Mouse (Mus musculus): ENCODE measurements around the gene Slc39a2.
"Not testable (repeated sequence)": the region's sequence is repeated elsewhere in the genome, so short reads cannot be mapped to it uniquely, and the experiment has no call there.

Gene Slc39a2

GRCm38 (mm10) chr14:51892191-51892939, at the start of gene Slc39a2:
Slc39a2 (plus strand) TSS chr14:51892889.
- no peak for DNase-seq (ENCODE audit: low read depth, low spot score)

- no peak for DNase-seq (ENCODE audit: low read depth, low spot score)
These were observed 48.8 kb upstream of the Slc39a2 start for GRCm38 (mm10) chr14:51843882-51844281.

GRCm38 (mm10) chr14:51846566-51846965, 46.1 kb upstream of the Slc39a2 start:
- no peak for DNase-seq (ENCODE audit: low read depth, low spot score)

- not testable (repeated sequence) for DNase-seq (ENCODE audit: low read depth, low spot score)
These were observed 41.7 kb upstream of the Slc39a2 start for GRCm38 (mm10) chr14:51851006-51851405.

- DNase-seq (ENCODE audit: low read depth, low spot score) = no peak
These were observed 39.3 kb upstream of the Slc39a2 start, which contains the start of gene Ear6 for GRCm38 (mm10) chr14:51853399-51853798. Ear6 (plus strand) TSS chr14:51853699.

GRCm38 (mm10) chr14:51855280-51855679, 37.4 kb upstream of the Slc39a2 start:
- not testable (repeated sequence) for DNase-seq (ENCODE audit: low read depth, low spot score)

- DNase-seq (ENCODE audit: low read depth, low spot score) = peak; percentile 35
These were observed 29.1 kb upstream of the Slc39a2 start for GRCm38 (mm10) chr14:51863603-51864002.

GRCm38 (mm10) chr14:51870756-51871155, 21.9 kb upstream of the Slc39a2 start:
- DNase-seq (ENCODE audit: low read depth, low spot score) = no peak

GRCm38 (mm10) chr14:51871741-51872140, 20.9 kb upstream of the Slc39a2 start:
- DNase-seq (ENCODE audit: low read depth, low spot score) = no peak

GRCm38 (mm10) chr14:51877517-51877916, 15.2 kb upstream of the Slc39a2 start:
- DNase-seq (ENCODE audit: low read depth, low spot score) = no peak

- peak; percentile 85 for DNase-seq (ENCODE audit: low read depth, low spot score)
These were observed 9.1 kb upstream of the Slc39a2 start for GRCm38 (mm10) chr14:51883527-51884030.

GRCm38 (mm10) chr14:51884031-51884544, 8.6 kb upstream of the Slc39a2 start:
- DNase-seq (ENCODE audit: low read depth, low spot score) = peak; percentile 51

GRCm38 (mm10) chr14:51884598-51885331, 7.9 kb upstream of the Slc39a2 start, which contains the start of gene Mettl17:
Mettl17 (plus strand) TSS chr14:51884842.
- DNase-seq (ENCODE audit: low read depth, low spot score) = peak; percentile 98

GRCm38 (mm10) chr14:51886051-51886450, 6.6 kb upstream of the Slc39a2 start:
- no peak for DNase-seq (ENCODE audit: low read depth, low spot score)

GRCm38 (mm10) chr14:51889833-51890232, 2.9 kb upstream of the Slc39a2 start:
- DNase-seq (ENCODE audit: low read depth, low spot score) = no peak

GRCm38 (mm10) chr14:51893094-51893794, 555 bp downstream of the Slc39a2 start:
- no peak for DNase-seq (ENCODE audit: low read depth, low spot score)

- no peak for DNase-seq (ENCODE audit: low read depth, low spot score)
These were observed 1.1 kb downstream of the Slc39a2 start for GRCm38 (mm10) chr14:51893809-51894208.

GRCm38 (mm10) chr14:51895071-51895470, 2.4 kb downstream of the Slc39a2 start:
- DNase-seq (ENCODE audit: low read depth, low spot score) = no peak

GRCm38 (mm10) chr14:51896019-51896418, 3.3 kb downstream of the Slc39a2 start:
- DNase-seq (ENCODE audit: low read depth, low spot score) = no peak

GRCm38 (mm10) chr14:51896539-51897170, 4.0 kb downstream of the Slc39a2 start:
- no peak for DNase-seq (ENCODE audit: low read depth, low spot score)

- no peak for DNase-seq (ENCODE audit: low read depth, low spot score)
These were observed 6.7 kb downstream of the Slc39a2 start for GRCm38 (mm10) chr14:51899351-51899750.

All from mesoderm, embryonic 11.5 days (tissue).